Mouse (Mus musculus) hindbrain, embryonic 16.5 days (tissue): Measurements from ENCODE around the gene Gm28047. TPM values are rescaled to one million over a fixed set of nuclear protein-coding genes. Genes with fewer than 3 reads are reported as not detected.

Source experiments
- ATAC-seq: fragments of 200-750 bp; cut with Nextera tagmentation; 2 replicates; pipeline ENCODE4 v1.8.0; 2017; ENCODE audit warnings: moderate TSS enrichment, moderate library complexity
- H3K27ac ChIP-seq: fragments of 300-500 bp; sonication (generic); 2 replicates; pipeline ENCODE4 v1.5.1; 2014; ENCODE audit warnings: low read depth, mild to moderate bottlenecking, control low read depth, low read length, moderate library complexity
- H3K27me3 ChIP-seq: fragments of 300-500 bp; sonication (generic); replicated peaks from 2 replicates; pipeline ENCODE4 v1.6.1; 2014; ENCODE audit warnings: low read length; ENCODE audit not compliant: control insufficient read depth, insufficient read depth
- H3K36me3 ChIP-seq: fragments of 300-500 bp; sonication (generic); 2 replicates; pipeline ENCODE4 v1.6.1; 2014; ENCODE audit warnings: mild to moderate bottlenecking, low read length, moderate library complexity, mixed read lengths; ENCODE audit not compliant: control insufficient read depth, insufficient read depth
- H3K4me1 ChIP-seq: fragments of 300-500 bp; sonication (generic); 2 replicates; pipeline ENCODE4 v1.6.1; 2014; ENCODE audit warnings: low read depth, low read length; ENCODE audit not compliant: control insufficient read depth, insufficient read depth
- H3K4me2 ChIP-seq: fragments of 300-500 bp; sonication (generic); 2 replicates; pipeline ENCODE4 v1.6.1; 2014; ENCODE audit warnings: mild to moderate bottlenecking, low read length, control low read depth, moderate library complexity
- H3K4me3 ChIP-seq: fragments of 300-500 bp; sonication (generic); 2 replicates; pipeline ENCODE4 v1.5.1; 2014; ENCODE audit warnings: mild to moderate bottlenecking, low read length, control low read depth, moderate library complexity
- H3K9ac ChIP-seq: fragments of 300-500 bp; sonication (generic); 2 replicates; pipeline ENCODE4 v1.6.1; 2014; ENCODE audit warnings: low read depth, mild to moderate bottlenecking, control low read depth, low read length, moderate library complexity
- H3K9me3 ChIP-seq: fragments of 300-500 bp; sonication (generic); 2 replicates; pipeline ENCODE4 v1.6.1; 2014; ENCODE audit warnings: mild to moderate bottlenecking, low read length, moderate library complexity; ENCODE audit not compliant: control insufficient read depth
- WGBS: fragments of 180-500 bp; shearing (Covaris S2); extraction: QIAGEN DNeasy Blood & Tissue Kit; methylation state at CpG from one replicate; pipeline ENCODE4 v1.1.7; 2014; 5-methylcytosine and 5-hydroxymethylcytosine counted together
- microRNA counts: library from miRNA; unstranded; fragments of <30 nt; microRNA quantifications from one replicate; lab custom pipeline; 2016
- microRNA-seq: library from miRNA; unstranded; fragments of <30 nt; microRNA quantifications from one replicate; pipeline ENCODE4, GENCODE M21; 2017
- polyA plus RNA-seq: library from polyadenylated mRNA; unstranded; fragments of >200 nt; fragmentation: Nextera tagmentation; extraction: Ambion mirVana; gene quantifications from 2 replicates; pipeline ENCODE4 v1.2.1, GENCODE M21; 2015

Gm28047 gene
- polyA plus RNA-seq, 1 experiment from 2014 or later = not detected

- Histone ChIP-seq H3K4me2 (no peak overlapping the region), H3K27ac (no peak overlapping the region), H3K9me3 (no peaks in the 10 kb centered on the region), H3K9ac (no peak overlapping the region), H3K36me3 (peaks cover 30% of the 10 kb centered on the region), H3K27me3 (no peaks in the 10 kb centered on the region), H3K4me1 (peaks cover 13% of the 10 kb centered on the region), H3K4me3 (no peak overlapping the region)
- WGBS = 95% methylated on average over 2 of the region's 2 CpGs
- no peak for ATAC-seq
Measured at GRCm38 (mm10) chr15:102474520-102474919, 150.3 kb downstream of the Gm28047 start.

MicroRNA genes within 50 kb of the gene (microRNA counts, 519-probe panel; counts per million panel counts)
- microRNA mmu-miR-688 (lab: Ali Mortazavi, UCI) = 2,198 counts per million, percentile 44 among the panel's probes with 10 or more counts

Small RNA genes lying within 50 kb of the gene (microRNA-seq; reads per million reads assigned to microRNA genes)
- gene Mir688 = 0.62 reads per million

Other genes with a start within 250 kb of the Gm28047 start
- gene Sp1, start 218.9 kb downstream of the Gm28047 start, polyA plus RNA-seq = 3.4 and 3.5 TPM in 2 replicates
- 0.10 and 0.30 TPM in 2 replicates for gene Amhr2, start 179.7 kb downstream of the Gm28047 start, polyA plus RNA-seq
- gene Prr13, start 166.0 kb downstream of the Gm28047 start, polyA plus RNA-seq = 83.3 and 98.7 TPM in 2 replicates
- gene Pcbp2, start 154.5 kb downstream of the Gm28047 start, polyA plus RNA-seq = 120 TPM in 2 replicates
- gene Gm10337, start 121.3 kb downstream of the Gm28047 start, polyA plus RNA-seq = 8.1 and 21.8 TPM in 2 replicates
- 55.7 and 62.4 TPM in 2 replicates for gene Map3k12, start 108.0 kb downstream of the Gm28047 start, polyA plus RNA-seq
- 104 and 109 TPM in 2 replicates for gene Tarbp2, start 106.9 kb downstream of the Gm28047 start, polyA plus RNA-seq
- 4.1 and 5.0 TPM in 2 replicates for gene Npff, start 100.1 kb downstream of the Gm28047 start, polyA plus RNA-seq
- 16.5 and 20.6 TPM in 2 replicates for gene Atf7, start 397 bp upstream of the Gm28047 start, polyA plus RNA-seq
- 41.0 and 50.2 TPM in 2 replicates for gene Atp5g2, start 47.3 kb upstream of the Gm28047 start, polyA plus RNA-seq
- gene Calcoco1, start 97.1 kb upstream of the Gm28047 start, polyA plus RNA-seq = 34.6 and 40.9 TPM in 2 replicates